Mouse (Mus musculus): Measurements from ENCODE around the gene D630039A03Rik. TPM values are rescaled to one million over a fixed set of nuclear protein-coding genes. Genes with fewer than 3 reads are reported as not detected.
A peak's percentile ranks its signal among the peaks of the same experiment; 100 is the strongest.

The D630039A03Rik gene
- polyA plus RNA-seq, 1 experiment from 2014 or later = 1.6 TPM

- Histone ChIP-seq H3K27ac (ENCODE audit: low read depth) (peak overlapping the region; percentile 52; the same call in 1 of the 2 replicates), H3K9ac (replicated peaks) (no peak overlapping the region)
- no peak for DNase-seq
These were observed 36.3 kb upstream of the D630039A03Rik start for GRCm38 (mm10) chr4:57952416-57952815.

GRCm38 (mm10) chr4:57949866-57950265, 33.8 kb upstream of the D630039A03Rik start:
- DNase-seq (no peak), ATAC-seq (no peak)
- 93% methylated on average over 6 of the region's 6 CpGs for WGBS (ENCODE audit: insufficient replicate concordance)
- Histone ChIP-seq H3K9me3 (ENCODE audit: low read length) (0 out of 2 replicates have a peak, but pooled peaks cover 3% of the 10 kb centered on the region), H3K4me2 (ENCODE audit: low read depth, low read length) (no peak overlapping the region), H3K27ac (ENCODE audit: low read depth) (no peak overlapping the region), H3K4me3 (ENCODE audit: low read depth, low read length) (no peak overlapping the region), H3K9ac (replicated peaks) (no peak overlapping the region), H3K27me3 (ENCODE audit: insufficient read depth, low read length) (no peaks in the 10 kb centered on the region), H3K36me3 (replicated peaks; ENCODE audit: insufficient read depth, low read length) (peaks cover 54% of the 10 kb centered on the region), H3K4me1 (ENCODE audit: insufficient read depth) (peaks cover 27% of the 10 kb centered on the region)
- TF ChIP-seq EP300 (IDR thresholded peaks at IDR 0.05; ENCODE audit: low read depth) = no peak
- no peak for TF ChIP-seq CTCF (IDR thresholded peaks at IDR 0.05; ENCODE audit: low read depth)

More at GRCm38 (mm10) chr4:57952416-57952815, 36.3 kb upstream of the D630039A03Rik start:
- no peak for ATAC-seq
- peaks cover 37% of the 10 kb centered on the region for H3K4me1 ChIP-seq (ENCODE audit: insufficient read depth)
- TF ChIP-seq EP300 (IDR thresholded peaks at IDR 0.05; ENCODE audit: low read depth) = no peak
- no peak for TF ChIP-seq CTCF (IDR thresholded peaks at IDR 0.05; ENCODE audit: low read depth)
- H3K9me3 ChIP-seq (ENCODE audit: low read length) = 0 out of 2 replicates have a peak, but pooled peaks cover 3% of the 10 kb centered on the region
- peaks cover 43% of the 10 kb centered on the region for H3K36me3 ChIP-seq (replicated peaks; ENCODE audit: insufficient read depth, low read length)
- H3K4me2 ChIP-seq (ENCODE audit: low read depth, low read length) = peak overlapping the region; percentile 54
- H3K27me3 ChIP-seq (ENCODE audit: insufficient read depth, low read length) = no peaks in the 10 kb centered on the region
- 72% methylated on average over 3 of the region's 3 CpGs for WGBS (ENCODE audit: insufficient replicate concordance)
- H3K4me3 ChIP-seq (ENCODE audit: low read depth, low read length) = no peak overlapping the region

DNA sequence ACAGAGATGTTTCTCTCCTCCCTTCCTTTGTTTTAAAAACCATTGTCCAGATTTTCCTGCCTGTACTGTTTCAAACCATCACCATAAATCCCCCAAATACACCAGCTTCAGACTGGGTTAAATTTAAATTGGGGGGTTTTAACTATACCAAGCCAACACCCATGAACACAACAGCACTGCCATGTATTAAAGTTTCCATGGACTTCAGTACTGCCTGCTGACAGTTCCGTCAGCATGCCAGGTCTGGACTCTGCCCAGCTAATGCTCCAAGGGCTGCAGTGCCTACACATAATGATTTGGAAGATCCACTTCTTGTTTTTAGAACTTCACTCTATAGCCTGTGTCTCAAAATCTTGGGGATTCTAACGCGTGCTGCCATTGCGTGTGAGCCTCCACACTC, 31.4 kb upstream of the D630039A03Rik start:
- WGBS (ENCODE audit: insufficient replicate concordance) = 93% methylated on average over 4 of the region's 4 CpGs
- no peak overlapping the region for H3K4me3 ChIP-seq (ENCODE audit: low read depth, low read length)
- peaks cover 9% of the 10 kb centered on the region for H3K4me1 ChIP-seq (ENCODE audit: insufficient read depth)
- H3K27ac ChIP-seq (ENCODE audit: low read depth) = 0 out of 2 replicates have a peak overlapping the region, but pooled peaks have one; percentile 19
- H3K9ac ChIP-seq (replicated peaks) = no peak overlapping the region
- H3K36me3 ChIP-seq (replicated peaks; ENCODE audit: insufficient read depth, low read length) = peaks cover 68% of the 10 kb centered on the region
- no peaks in the 10 kb centered on the region for H3K27me3 ChIP-seq (ENCODE audit: insufficient read depth, low read length)
- no peak for ATAC-seq
- H3K9me3 ChIP-seq (ENCODE audit: low read length) = 0 out of 2 replicates have a peak, but pooled peaks cover 3% of the 10 kb centered on the region
- DNase-seq = no peak
- no peak overlapping the region for H3K4me2 ChIP-seq (ENCODE audit: low read depth, low read length)
- no peak for TF ChIP-seq CTCF (IDR thresholded peaks at IDR 0.05; ENCODE audit: low read depth)
- no peak for TF ChIP-seq EP300 (IDR thresholded peaks at IDR 0.05; ENCODE audit: low read depth)

- peak; percentile 61 for ATAC-seq
These were observed 30.9 kb upstream of the D630039A03Rik start for GRCm38 (mm10) chr4:57947036-57947435.

DNA sequence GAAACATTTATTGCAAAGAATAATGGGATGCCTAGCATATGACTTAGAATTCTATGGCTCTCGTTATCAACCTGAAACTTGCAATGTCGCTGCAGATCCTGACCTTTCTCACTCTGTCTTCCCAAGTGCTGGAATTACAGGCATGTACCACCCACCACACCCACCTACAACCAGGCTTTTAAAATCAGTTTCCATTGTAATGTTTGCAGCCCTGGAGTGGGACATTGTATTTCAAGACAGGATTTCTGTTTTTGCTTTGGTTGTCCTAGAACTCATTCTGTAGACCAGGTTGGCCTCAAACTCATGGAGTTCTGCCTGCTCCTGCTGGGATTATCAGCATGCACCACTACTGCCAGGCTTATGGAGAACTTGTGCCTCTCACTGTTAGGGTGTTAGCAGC, 26.8 kb upstream of the D630039A03Rik start:
- peaks cover 29% of the 10 kb centered on the region for H3K36me3 ChIP-seq (replicated peaks; ENCODE audit: insufficient read depth, low read length)
- TF ChIP-seq CTCF (IDR thresholded peaks at IDR 0.05; ENCODE audit: low read depth) = no peak
- no peak for TF ChIP-seq EP300 (IDR thresholded peaks at IDR 0.05; ENCODE audit: low read depth)
- no peak overlapping the region for H3K4me3 ChIP-seq (ENCODE audit: low read depth, low read length)

More at GRCm38 (mm10) chr4:57947036-57947435, 30.9 kb upstream of the D630039A03Rik start:
- Histone ChIP-seq H3K27ac (ENCODE audit: low read depth) (0 out of 2 replicates have a peak overlapping the region, but pooled peaks have one; percentile 19), H3K36me3 (replicated peaks; ENCODE audit: insufficient read depth, low read length) (peaks cover 68% of the 10 kb centered on the region), H3K4me2 (ENCODE audit: low read depth, low read length) (no peak overlapping the region), H3K4me3 (ENCODE audit: low read depth, low read length) (no peak overlapping the region), H3K27me3 (ENCODE audit: insufficient read depth, low read length) (no peaks in the 10 kb centered on the region), H3K9ac (replicated peaks) (no peak overlapping the region), H3K4me1 (ENCODE audit: insufficient read depth) (peaks cover 5% of the 10 kb centered on the region), H3K9me3 (ENCODE audit: low read length) (0 out of 2 replicates have a peak, but pooled peaks cover 3% of the 10 kb centered on the region)
- TF ChIP-seq EP300 (IDR thresholded peaks at IDR 0.05; ENCODE audit: low read depth) (no peak), CTCF (IDR thresholded peaks at IDR 0.05; ENCODE audit: low read depth) (no peak)
- no peak for DNase-seq
- 68% methylated on average over 10 of the region's 10 CpGs for WGBS (ENCODE audit: insufficient replicate concordance)

GRCm38 (mm10) chr4:57940631-57941030, 24.5 kb upstream of the D630039A03Rik start:
- peaks cover 16% of the 10 kb centered on the region for H3K36me3 ChIP-seq (replicated peaks; ENCODE audit: insufficient read depth, low read length)
- H3K4me2 ChIP-seq (ENCODE audit: low read depth, low read length) = no peak overlapping the region
- ATAC-seq (no peak), DNase-seq (no peak)
- H3K9ac ChIP-seq (replicated peaks) = no peak overlapping the region
- WGBS (ENCODE audit: insufficient replicate concordance) = 71% methylated on average over 4 of the region's 4 CpGs
- H3K9me3 ChIP-seq (ENCODE audit: low read length) = no peaks in the 10 kb centered on the region
- no peak overlapping the region for H3K4me3 ChIP-seq (ENCODE audit: low read depth, low read length)
- no peak overlapping the region for H3K27ac ChIP-seq (ENCODE audit: low read depth)
- H3K27me3 ChIP-seq (ENCODE audit: insufficient read depth, low read length) = no peaks in the 10 kb centered on the region
- H3K4me1 ChIP-seq (ENCODE audit: insufficient read depth) = no peaks in the 10 kb centered on the region
- TF ChIP-seq CTCF (IDR thresholded peaks at IDR 0.05; ENCODE audit: low read depth) = no peak
- no peak for TF ChIP-seq EP300 (IDR thresholded peaks at IDR 0.05; ENCODE audit: low read depth)

More for the DNA sequence above, 26.8 kb upstream of the D630039A03Rik start:
- H3K4me1 ChIP-seq (ENCODE audit: insufficient read depth) = no peaks in the 10 kb centered on the region; the same call in 1 of the 2 replicates
- no peak for DNase-seq
- WGBS (ENCODE audit: insufficient replicate concordance) = 84% methylated on average over 2 of the region's 2 CpGs
- no peak overlapping the region for H3K4me2 ChIP-seq (ENCODE audit: low read depth, low read length)
- no peak for ATAC-seq
- H3K9ac ChIP-seq (replicated peaks) = no peak overlapping the region
- H3K27me3 ChIP-seq (ENCODE audit: insufficient read depth, low read length) = no peaks in the 10 kb centered on the region
- no peaks in the 10 kb centered on the region for H3K9me3 ChIP-seq (ENCODE audit: low read length)
- no peak overlapping the region for H3K27ac ChIP-seq (ENCODE audit: low read depth)

Measured in liver, postnatal 0 days (tissue).